Mouse (Mus musculus) kidney, adult 8-10 months (tissue): Measurements from ENCODE around the gene 1700020L24Rik.
A peak's percentile ranks its signal among the peaks of the same experiment; 100 is the strongest.

Experiments used
- DNase-seq, 2 experiments: peaks; one replicate each; pipeline ENCODE4 v3.0.0; 2022

The 1700020L24Rik gene

GRCm38 (mm10) chr11:83437377-83437776, at the start of gene 1700020L24Rik:
1700020L24Rik (plus strand) TSS chr11:83437677.
- DNase-seq: no peak

- DNase-seq: no peak
These were observed 44.4 kb upstream of the 1700020L24Rik start for GRCm38 (mm10) chr11:83393062-83393461.

GRCm38 (mm10) chr11:83394802-83395439, 42.6 kb upstream of the 1700020L24Rik start:
- no peak for DNase-seq

- DNase-seq: no peak
These were observed 39.9 kb upstream of the 1700020L24Rik start for GRCm38 (mm10) chr11:83397626-83398025.

DNA sequence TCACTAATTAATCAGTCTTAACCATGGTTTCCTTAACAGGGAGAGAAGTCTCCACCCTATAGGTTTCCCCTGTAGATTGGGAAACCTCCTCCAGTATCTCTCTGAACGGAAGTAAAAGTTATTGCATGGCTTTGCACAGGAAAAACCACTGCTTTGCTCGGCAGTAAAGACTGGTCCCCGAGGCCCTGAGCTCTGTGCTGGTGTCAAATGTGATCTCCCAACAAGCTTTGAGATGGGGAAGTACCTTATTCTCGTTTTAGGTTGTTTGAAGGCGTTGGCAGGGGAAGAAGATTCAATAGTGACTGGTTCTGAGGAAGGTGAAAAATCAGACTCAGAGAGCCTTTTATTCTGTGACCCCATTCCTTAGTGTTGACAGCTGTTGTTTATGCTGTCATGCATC, 38.8 kb upstream of the 1700020L24Rik start:
- DNase-seq: no peak

- DNase-seq: no peak
These were observed 33.7 kb upstream of the 1700020L24Rik start for GRCm38 (mm10) chr11:83403787-83404186.

- DNase-seq: no peak
These were observed 31.1 kb upstream of the 1700020L24Rik start for GRCm38 (mm10) chr11:83406391-83406790.

- no peak for DNase-seq
These were observed 29.2 kb upstream of the 1700020L24Rik start for GRCm38 (mm10) chr11:83408242-83408641.

GRCm38 (mm10) chr11:83409087-83409754, 28.3 kb upstream of the 1700020L24Rik start, which contains the start of gene Rasl10b:
Rasl10b (plus strand) TSS chr11:83409137.
- DNase-seq: peak; percentile 44 to 47

- no peak for DNase-seq
These were observed 27.6 kb upstream of the 1700020L24Rik start for GRCm38 (mm10) chr11:83409792-83410291.

DNA sequence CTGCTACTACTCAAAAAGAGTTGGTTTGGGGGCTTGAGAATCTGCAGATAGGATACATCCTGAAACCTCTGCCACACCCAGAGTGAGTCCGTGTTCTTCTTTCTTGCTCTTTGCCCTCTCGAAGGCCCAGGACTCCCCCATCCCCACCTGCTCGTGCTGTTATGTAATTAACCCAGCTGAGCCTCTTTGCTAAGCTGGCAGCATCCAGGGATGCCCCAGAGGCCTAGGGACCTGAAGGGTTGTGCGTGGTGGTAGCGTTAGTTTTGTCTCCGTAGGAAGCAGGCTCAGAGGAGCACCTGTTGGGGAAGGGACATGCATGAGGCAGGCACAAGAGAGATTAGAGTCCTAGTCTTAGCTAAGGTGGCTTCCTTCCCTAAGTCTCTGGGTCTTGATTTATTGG, 27.0 kb upstream of the 1700020L24Rik start:
- DNase-seq: no peak

DNA sequence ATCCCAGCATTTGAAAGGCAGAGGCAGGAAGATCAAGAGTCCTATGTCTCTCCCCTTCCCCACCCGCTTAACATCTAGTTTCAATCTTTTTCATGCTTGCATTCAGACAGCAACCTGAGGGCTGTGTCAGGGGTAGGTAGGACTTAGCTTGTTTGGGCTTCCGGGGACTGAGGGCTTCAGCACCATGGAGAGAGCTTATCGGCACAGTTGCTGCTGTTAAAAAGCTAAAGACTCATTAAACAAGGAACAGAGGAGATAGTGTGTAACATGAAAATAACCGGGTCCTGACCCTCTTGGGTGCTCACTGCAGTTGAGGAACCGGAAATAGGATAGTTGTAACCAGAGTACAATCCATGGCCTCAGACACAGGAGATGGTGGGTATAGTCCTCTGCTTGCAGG, 20.4 kb upstream of the 1700020L24Rik start:
- DNase-seq: peak; percentile 54 to 66

DNA sequence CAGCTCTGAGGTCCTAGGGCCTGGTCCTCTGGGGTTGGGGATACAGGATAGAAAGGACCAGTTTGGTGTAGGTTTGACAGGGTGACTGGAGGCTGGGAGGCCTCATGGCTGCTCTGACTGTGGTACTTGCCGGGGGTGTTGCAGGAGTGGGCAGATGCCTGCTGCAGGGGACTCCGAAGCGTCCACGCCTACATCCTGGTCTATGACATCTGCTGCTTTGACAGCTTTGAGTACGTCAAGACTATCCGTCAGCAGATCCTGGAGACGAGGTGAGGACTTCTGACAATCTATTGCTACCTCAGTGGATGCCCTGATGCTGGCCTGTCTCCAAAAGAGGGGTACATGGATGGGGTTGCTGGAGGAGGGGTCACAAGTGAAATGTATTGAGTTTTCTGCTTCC, 19.8 kb upstream of the 1700020L24Rik start:
- DNase-seq: no peak

DNA sequence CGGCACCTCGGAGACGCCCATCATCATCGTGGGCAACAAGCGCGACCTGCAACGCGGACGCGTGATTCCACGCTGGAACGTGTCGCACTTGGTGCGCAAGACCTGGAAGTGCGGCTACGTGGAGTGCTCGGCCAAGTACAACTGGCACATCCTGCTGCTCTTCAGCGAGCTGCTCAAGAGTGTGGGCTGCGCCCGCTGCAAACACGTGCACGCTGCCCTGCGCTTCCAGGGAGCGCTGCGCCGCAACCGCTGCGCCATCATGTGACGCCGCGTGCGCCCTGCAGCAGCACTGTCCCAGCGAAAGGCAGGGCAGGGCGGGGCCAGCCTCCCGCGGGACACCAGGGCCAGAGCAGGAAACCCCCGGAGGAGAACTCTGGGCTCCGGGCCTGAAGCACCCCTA, 18.9 kb upstream of the 1700020L24Rik start:
- DNase-seq: no peak

DNA sequence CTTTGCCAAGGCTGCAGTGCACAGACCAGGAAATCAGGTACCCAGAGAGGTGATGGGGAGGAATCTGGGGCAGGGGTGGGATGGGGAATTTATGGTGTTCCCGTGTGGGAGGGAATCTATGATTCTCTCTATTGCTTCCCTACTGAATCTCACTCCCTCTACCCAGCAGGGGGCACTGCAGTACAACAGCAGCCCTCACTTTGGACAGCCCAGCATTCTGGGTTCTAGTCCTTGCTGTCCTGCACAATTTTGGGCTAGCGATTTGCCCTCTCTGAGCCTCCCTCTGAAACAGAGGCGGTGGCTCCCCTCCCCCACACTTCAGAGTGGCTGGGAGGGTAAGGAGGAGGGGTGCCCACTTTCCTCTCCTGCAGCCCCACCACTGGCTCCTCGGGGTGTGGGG, 17.1 kb upstream of the 1700020L24Rik start:
- no peak for DNase-seq

- DNase-seq: peak in 1 of 2 experiments; percentile 61
These were observed 16.2 kb upstream of the 1700020L24Rik start for GRCm38 (mm10) chr11:83421305-83421704.

- DNase-seq: peak in 1 of 2 experiments; percentile 74
These were observed 12.8 kb upstream of the 1700020L24Rik start for GRCm38 (mm10) chr11:83424681-83425080.

DNA sequence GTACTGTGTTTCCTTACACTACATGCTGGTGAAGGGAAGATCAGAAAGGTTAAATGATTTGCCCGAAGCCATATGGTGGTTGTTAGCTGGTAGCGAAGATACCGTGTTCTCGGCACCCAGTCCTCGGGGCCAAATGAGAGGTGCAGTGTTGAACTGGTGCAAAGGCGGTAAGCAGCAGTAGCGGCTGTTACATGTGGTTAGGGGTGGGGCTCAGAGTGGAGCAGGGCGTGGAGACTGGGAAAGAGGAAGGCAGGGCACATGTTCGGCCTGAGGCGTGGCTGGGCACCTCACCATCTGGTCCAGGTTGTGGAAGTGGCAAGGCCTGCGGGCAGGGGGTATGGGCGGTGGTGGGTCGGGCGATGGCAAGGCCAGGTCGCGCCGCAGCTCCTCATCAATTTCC, 10.5 kb upstream of the 1700020L24Rik start:
- no peak for DNase-seq

GRCm38 (mm10) chr11:83429355-83429754, 8.1 kb upstream of the 1700020L24Rik start, which contains the start of gene Gas2l2:
Gas2l2 (minus strand) TSS chr11:83429455.
- DNase-seq: no peak

GRCm38 (mm10) chr11:83432533-83432932, 4.9 kb upstream of the 1700020L24Rik start:
- DNase-seq: no peak

- DNase-seq: no peak
These were observed 2.1 kb downstream of the 1700020L24Rik start for GRCm38 (mm10) chr11:83439426-83440060.

- peak; percentile 78 to 85 for DNase-seq
These were observed 2.9 kb downstream of the 1700020L24Rik start for GRCm38 (mm10) chr11:83440081-83441064.
